Mouse (Mus musculus) megakaryocyte progenitor cell, adult 5-6 weeks (primary cell): ENCODE measurements around the gene Ss18l2. TPM values are rescaled to one million over a fixed set of nuclear protein-coding genes. Genes with fewer than 3 reads are reported as not detected.

Source experiments
- ATAC-seq: replicated peaks from 2 replicates; pipeline ENCODE4 v1.8.0; 2016; ENCODE audit warnings: mild to moderate bottlenecking, moderate TSS enrichment, inconsistent platforms; ENCODE audit not compliant: poor library complexity
- total RNA-seq, 2 experiments: library from RNA; stranded (forward) in 1 of 2; stranded (reverse) in 1 of 2; fragments of 157-497, 149-512 nt in 1 of 2; fragments of 200-1000 nt in 1 of 2; gene quantifications; 2 replicates each; pipeline versions ENCODE4 v1.2.3 to v1.2.4; 2015 to 2017

The Ss18l2 gene
- total RNA-seq, 2 experiments from 2014 or later = 43.7 to 59.3 TPM

DNA sequence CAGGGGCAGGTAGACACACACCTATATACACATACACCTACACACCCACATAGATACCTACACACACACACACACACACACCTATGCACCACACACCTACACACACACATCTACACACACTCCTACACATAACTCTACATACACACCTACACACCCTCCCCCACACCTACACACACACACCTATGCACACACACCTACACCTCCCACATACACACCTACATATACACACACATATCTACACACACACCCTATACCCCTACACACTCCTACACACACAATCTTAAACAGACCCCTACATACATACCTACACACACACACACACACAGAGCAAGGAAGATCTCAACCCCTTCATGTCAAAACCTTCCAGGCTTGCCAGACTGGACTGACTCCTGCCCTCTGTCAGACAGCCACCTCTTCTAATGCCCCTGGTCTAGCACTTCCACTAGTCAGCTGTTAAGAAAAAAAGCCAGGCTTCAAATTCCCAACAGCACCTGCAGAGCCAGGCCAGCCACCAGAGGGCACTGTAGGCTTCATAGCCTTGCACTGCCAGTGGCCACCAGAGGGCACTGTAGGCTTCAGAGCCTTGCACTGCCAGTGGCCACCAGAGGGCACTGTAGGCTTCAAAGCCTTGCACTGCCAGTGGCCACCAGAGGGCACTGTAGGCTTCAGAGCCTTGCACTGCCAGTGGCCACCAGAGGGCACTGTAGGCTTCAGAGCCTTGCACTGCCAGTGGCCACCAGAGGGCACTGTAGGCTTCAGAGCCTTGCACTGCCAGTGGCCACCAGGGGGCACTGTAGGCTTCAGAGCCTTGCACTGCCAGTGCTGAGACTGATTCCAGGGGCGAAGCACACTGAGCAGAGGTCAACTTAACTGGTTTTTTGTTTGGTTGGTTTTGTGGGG, 12.7 kb upstream of the Ss18l2 start:
- peak; percentile 85 for ATAC-seq

GRCm38 (mm10) chr9:121704261-121704645, 5.9 kb upstream of the Ss18l2 start:
- ATAC-seq = no peak

GRCm38 (mm10) chr9:121704646-121705625, 5.2 kb upstream of the Ss18l2 start, which contains the start of gene Sec22c:
Sec22c (minus strand) TSS chr9:121705490.
- ATAC-seq = peak; percentile 67

DNA sequence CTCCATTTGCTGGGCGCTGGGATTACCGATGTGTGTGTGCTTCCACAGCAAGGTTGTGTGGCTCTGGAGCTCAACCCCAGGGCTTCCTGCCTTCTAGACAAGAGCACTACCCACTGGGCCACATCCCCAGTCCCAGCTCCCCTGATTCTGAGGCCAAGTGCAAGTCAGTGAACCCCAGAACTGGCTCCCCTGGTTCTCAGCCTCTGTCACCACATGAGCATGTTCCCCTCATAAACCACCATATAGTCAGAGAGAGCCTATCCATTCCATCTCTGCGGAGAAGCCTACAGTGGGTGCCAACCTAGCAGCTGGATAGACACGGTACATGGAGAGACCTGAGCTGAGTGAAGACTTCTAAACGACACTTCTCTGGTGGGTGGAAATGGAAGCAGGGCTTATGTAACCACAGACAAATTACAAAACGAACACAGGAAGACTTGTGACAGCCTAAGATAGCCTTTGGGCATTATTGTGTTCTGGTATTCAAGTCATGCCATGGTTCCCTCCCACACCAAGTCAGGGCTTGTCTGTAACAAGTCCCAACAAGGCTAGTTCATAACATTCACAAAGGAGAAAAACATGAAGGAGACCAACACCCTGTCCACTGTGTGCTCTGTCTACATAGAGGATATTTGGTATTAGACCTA, 4.0 kb upstream of the Ss18l2 start:
- peak; percentile 2; the same call in 1 of the 2 replicates for ATAC-seq

GRCm38 (mm10) chr9:121707801-121708200, 2.3 kb upstream of the Ss18l2 start:
- ATAC-seq = no peak

DNA sequence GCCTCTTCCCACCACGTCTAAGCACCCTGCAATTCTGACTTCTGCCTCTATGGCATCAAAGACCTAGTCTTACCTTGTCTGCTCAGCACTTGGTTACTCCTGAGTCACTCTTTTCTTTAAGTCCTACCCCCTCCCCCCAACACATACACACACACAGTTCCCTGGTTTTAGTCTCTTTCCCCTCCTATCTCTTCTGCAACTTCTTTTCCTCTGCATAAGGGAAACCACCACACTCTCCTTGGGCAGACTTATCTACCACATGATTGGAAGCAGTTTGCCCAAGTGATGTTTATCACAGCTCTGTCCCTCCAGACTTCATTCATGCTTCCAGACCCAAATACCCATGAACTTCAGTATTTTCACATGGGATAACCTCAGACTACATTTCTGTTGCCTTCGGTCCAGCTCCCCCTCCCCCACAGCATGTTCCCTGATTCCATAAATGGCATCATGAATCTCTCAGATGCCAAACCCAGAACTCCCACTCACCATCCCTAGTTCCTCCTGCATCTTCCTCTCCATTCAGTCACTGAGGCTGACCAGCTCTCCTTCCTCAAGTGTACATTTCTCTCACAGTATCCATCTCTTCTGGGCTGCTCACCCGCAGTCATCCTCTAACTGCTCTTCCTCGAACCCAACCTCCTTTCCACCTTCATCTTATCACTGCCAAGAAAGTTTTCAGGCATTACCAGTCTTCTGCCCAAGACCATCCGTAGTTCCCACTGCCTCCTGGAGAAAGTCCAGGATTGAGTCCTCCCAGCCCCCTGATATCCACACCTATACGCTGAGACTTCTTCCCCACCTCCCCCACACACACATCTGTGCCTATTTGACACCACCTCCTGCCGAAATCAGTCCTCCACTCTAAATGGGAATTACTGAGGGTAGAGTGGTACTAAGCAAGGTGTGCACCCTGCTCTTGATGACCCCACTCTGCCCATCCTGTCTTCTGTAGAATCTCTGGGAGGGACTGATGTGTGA, 1.3 kb upstream of the Ss18l2 start:
- ATAC-seq = peak; percentile 12

GRCm38 (mm10) chr9:121710584-121710975, 451 bp downstream of the Ss18l2 start:
- ATAC-seq = peak; percentile 44

- no peak for ATAC-seq
These were observed 6.9 kb downstream of the Ss18l2 start for GRCm38 (mm10) chr9:121717048-121717447.

DNA sequence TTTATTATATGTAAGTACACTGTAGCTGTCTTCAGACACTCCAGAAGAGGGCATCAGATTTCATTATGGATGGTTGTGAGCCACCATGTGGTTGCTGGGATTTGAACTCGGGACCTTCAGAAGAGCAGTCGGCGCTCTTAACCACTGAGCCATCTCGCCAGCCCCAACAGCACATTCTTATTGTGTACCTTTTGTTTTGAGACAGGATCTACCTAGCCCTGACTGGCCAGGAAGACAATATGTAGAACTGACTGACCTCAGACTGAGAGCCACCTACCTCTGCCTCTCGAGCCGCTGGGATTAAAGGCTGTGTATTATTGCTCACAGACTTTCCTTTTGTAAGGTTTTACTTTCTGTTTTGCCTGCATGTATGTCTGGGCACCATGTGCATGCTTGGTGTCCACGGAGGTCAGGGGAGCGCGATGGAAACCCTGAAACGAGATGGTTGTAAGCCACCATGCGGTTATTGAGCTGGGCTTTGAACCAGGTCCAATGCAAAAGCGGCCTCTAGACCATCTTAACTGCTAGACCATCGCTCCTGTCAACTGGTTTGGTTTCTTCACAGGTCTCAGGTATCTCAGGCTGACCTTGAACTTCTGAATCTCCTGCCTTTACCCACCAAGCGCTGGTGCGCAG, 8.1 kb downstream of the Ss18l2 start:
- ATAC-seq = peak; percentile 17

GRCm38 (mm10) chr9:121718792-121719318, 8.7 kb downstream of the Ss18l2 start, which contains the start of gene Nktr:
Nktr (plus strand) TSS chr9:121719169.
- ATAC-seq = peak; percentile 91

GRCm38 (mm10) chr9:121719347-121720331, 9.5 kb downstream of the Ss18l2 start:
- ATAC-seq = peak; percentile 30

DNA sequence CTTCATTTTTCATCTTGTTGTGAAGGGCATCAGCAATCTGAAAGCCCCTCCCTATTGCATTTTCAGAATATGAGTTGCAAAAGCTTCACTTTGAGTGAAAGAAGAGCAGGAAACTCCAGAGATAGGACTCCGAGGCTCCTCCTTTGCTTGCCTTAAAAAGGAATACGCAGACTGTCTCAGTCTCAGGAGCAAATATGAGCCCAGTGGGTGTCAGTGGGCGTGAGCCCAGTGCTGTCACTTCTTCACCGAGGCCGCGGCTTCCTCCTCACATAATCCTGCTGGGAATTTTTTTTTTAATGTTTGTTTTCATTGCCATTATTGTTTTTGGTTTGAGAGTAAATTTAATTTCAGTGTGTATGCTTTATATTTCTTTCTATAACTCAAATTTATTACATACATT, 30.4 kb downstream of the Ss18l2 start:
- ATAC-seq = no peak

DNA sequence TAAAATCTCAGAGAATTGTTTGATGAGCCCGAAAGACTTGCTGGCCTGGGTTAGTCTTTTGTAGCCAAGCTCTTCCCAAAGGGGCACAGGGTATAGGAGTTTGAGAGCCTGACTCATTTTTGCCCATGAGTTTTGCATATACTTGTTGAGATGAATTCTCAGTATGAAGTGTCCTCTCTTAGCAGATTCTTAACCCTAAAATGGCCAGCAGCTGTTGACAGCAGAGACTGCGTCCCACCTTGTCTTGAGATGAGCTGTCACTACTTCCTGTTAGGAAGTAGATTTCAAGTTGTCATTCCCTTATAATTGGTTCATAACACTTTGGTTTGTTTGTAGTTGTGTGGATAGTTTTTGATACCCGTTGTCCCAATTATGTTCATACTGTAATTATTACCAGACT, 31.0 kb downstream of the Ss18l2 start:
- ATAC-seq = no peak

GRCm38 (mm10) chr9:121744051-121744450, 33.9 kb downstream of the Ss18l2 start:
- peak; percentile 42; the same call in 1 of the 2 replicates for ATAC-seq

DNA sequence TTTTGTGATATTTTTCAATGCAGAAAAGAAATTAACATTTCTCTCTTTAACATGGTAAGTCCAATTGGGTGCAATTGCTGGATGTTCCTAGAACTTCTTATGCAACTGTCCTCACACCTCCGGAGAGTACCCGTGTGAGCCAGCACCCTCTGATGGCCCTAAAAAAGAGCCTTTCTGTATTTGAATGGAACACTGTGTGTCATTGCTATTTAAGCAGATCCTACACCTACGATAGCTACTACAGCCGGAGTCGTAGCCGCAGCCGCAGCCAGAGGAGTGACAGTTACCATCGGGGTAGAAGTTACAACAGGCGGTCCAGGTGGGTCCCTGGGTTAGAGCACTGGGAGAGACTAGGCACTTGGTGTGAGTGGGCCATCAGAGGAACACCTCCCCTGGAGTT, 42.6 kb downstream of the Ss18l2 start:
- ATAC-seq = no peak

GRCm38 (mm10) chr9:121754624-121755023, 44.5 kb downstream of the Ss18l2 start:
- ATAC-seq = no peak

- ATAC-seq = no peak
These were observed 46.7 kb downstream of the Ss18l2 start for GRCm38 (mm10) chr9:121756785-121757184.

DNA sequence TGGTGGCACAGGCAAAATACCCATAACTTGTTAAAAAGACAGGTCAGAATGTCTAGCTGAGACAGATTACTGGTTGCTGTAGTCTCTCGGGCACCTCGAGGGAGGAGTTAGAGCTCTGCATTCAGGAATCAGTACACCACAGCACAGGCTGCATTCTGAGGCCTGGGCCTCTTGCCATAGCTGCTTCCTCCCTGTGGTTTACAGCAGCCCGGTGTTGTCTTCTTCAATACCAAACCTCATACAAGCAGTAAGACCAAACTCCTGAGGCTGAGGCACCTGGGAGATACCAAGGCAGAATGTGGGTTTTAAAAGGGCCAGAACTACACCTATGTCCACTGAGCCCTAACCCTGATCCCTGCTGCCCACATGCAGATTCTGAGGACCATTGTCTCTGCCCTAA, 47.3 kb downstream of the Ss18l2 start:
- peak; percentile 54 for ATAC-seq
